Mouse (Mus musculus): Measurements from ENCODE around the gene Zscan21.
"Not testable (repeated sequence)": the region's sequence is repeated elsewhere in the genome, so short reads cannot be mapped to it uniquely, and the experiment has no call there.

DNA sequence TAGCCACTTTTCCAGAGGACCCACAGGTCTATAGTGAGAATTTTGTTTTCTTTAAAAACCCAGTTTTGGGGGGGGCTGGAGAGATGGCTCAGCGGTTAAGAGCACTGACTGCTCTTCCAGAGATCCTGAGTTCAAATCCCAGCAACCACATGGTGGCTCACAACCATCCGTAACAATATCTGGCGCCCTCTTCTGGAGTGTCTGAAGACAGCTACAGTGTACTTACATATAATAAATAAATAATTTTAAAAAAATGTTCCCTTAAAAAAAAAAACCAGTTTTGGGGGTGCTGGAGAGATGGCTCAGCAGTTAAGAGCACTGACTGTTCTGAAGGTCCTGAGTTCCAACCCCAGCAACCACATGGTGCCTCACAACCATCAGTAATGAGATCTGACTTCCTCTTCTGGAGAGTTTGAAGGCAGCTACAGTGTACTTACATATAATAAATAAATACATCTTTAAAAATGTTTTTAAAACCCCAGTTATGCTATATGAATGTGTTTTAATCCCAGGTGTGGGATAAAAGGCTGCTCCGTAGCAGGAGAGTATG lies 6.8 kb upstream of the Zscan21 start:
- 0 out of 2 replicates have a peak, but pooled peaks have one; percentile 15 for TF ChIP-seq CTCF (IDR thresholded peaks at IDR 0.05; ENCODE audit: low read depth, low read length)
- TF ChIP-seq POLR2A (IDR thresholded peaks at IDR 0.05; ENCODE audit: borderline replicate concordance, low read depth, low read length) = not testable (repeated sequence)

Measured in bone marrow macrophage, adult 2 months (primary cell).